Mouse (Mus musculus): ENCODE measurements around the gene Gtpbp4. TPM values are rescaled to one million over a fixed set of nuclear protein-coding genes. Genes with fewer than 3 reads are reported as not detected.
"Not testable (repeated sequence)": the region's sequence is repeated elsewhere in the genome, so short reads cannot be mapped to it uniquely, and the experiment has no call there.

The Gtpbp4 gene
- polyA plus RNA-seq, 2 experiments from 2014 or later = 77.4 to 90.5 TPM

- no peak for ATAC-seq
Observed at GRCm38 (mm10) chr13:8967742-8968141, 28.1 kb downstream of the Gtpbp4 start.

- no peak for ATAC-seq
Observed at GRCm38 (mm10) chr13:8965224-8965623, 30.7 kb downstream of the Gtpbp4 start.

- not testable (repeated sequence) for ATAC-seq
Observed at GRCm38 (mm10) chr13:8962266-8962665, 33.6 kb downstream of the Gtpbp4 start.

DNA sequence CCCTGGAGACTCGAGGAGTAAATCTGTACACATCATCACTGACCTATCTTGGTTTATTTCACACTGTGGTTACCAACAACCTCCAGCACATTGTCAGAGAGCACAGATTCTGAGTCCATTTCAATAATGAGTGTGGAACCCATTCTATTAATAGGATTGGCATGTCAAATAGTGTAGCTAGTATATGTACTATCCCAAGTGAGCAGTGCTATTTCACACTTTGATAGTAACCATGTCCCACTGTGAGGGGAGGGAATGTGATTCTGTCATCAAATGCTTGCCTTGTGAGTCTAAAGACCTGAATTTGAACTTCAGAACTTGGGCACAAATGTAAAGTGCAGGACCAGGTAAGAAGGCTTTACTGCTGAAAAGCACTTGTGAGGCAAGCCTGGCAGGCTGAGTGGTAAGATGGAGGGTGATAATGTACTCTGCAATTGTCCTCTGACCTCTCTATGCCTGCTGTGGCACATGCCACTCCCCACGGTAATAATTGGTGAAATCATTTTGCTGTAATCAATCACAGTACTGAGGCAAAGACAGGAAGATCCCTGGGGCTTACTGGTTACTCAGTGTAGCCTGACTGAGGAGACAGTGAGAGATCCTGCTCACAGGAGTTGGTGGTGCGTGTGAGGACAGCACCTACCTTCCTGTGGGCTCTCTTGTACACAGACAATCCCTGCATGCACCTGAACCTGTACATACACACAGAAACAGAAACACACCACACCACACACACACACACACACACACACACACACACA, 34.6 kb downstream of the Gtpbp4 start:
- ATAC-seq = not testable (repeated sequence)

- ATAC-seq = not testable (repeated sequence)
Observed at GRCm38 (mm10) chr13:8959554-8959953, 36.3 kb downstream of the Gtpbp4 start.

DNA sequence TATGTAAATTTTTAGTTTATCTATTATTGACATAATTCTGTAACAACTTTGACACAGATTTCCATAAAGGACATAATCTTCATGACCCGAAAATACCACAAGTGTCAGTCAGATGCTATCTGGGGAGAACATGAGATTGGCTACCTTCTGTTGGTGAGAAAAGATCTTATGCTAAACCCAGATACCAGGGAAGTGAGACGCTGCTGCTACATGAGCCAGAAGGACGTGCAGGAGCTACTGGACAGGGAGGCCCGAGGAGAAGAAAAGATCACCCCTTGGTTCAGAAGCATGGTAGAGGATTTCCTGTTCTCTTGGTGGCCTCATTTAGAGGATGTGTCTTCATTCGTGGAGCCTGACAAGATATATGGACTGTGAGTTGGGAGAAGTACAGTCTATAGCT, 36.8 kb downstream of the Gtpbp4 start:
- not testable (repeated sequence) for ATAC-seq

DNA sequence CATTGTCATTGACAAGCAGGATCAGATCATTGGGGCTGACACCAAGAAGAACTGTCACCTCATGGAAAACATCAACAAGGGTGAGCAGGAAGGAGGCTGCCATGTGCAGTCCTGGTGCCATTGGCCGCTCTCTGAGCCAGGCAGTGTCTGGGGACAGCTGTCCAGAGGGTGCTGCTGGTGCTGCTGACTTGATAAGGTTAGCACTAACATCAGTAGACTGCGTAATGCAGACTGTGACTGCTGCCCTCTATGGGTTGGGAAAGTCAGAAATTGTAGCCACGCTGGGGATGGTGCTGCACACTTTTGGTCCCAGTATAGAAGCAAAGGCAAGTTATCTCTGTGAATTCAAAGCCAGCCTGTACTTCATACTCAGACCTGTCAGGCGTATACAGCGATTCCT, 39.0 kb downstream of the Gtpbp4 start:
- not testable (repeated sequence) for ATAC-seq

DNA sequence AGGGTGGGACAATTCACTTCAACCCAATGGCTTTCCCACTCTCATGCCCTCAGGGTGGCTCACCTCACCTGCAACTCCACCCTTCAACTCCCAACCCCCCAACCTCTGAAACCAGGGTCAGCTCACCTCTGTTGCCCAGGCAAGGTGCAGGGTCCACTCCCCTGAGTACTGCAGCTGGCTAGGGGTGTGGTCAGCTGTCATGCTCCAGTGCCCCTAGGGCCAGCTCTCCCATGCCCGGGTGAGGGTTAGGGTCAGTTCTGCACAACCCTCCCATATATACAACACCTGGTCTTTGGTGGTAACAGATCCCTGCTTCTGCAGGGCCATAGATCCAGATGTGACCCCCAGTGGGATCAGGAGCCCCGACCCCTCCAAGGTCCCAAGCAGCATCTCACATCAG, 40.8 kb downstream of the Gtpbp4 start:
- not testable (repeated sequence) for ATAC-seq

GRCm38 (mm10) chr13:8952563-8952962, 43.3 kb downstream of the Gtpbp4 start, which contains the start of gene Idi2:
Idi2 (plus strand) TSS chr13:8952863.
- not testable (repeated sequence) for ATAC-seq

DNA sequence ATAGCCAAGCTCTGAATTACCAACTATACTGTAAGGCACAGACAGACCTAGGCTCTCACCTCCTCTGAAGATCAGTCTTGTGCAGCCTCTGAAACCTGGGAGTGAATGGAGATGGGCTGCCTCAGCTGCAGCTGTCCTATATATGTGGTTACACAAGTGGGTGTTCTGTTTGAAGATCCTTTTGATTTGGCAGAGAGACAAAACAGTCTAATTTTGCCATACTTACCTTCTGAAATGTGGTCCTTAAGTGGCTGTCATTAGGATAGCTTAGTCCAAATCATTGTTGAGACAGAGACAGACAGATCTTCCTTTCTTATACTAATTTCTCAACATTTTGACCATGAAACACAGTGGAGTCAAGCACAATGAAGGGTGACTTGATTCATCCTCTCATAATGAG, 47.8 kb downstream of the Gtpbp4 start, which contains the start of gene Gm9745:
Gene Gm9745, minus strand, starts transcription at position 101 of the 400 bp plus-strand sequence.
- ATAC-seq = not testable (repeated sequence)

DNA sequence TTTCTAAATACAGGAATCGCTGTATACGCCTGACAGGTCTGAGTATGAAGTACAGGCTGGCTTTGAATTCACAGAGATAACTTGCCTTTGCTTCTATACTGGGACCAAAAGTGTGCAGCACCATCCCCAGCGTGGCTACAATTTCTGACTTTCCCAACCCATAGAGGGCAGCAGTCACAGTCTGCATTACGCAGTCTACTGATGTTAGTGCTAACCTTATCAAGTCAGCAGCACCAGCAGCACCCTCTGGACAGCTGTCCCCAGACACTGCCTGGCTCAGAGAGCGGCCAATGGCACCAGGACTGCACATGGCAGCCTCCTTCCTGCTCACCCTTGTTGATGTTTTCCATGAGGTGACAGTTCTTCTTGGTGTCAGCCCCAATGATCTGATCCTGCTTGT, 52.1 kb downstream of the Gtpbp4 start:
- ATAC-seq = not testable (repeated sequence)

DNA sequence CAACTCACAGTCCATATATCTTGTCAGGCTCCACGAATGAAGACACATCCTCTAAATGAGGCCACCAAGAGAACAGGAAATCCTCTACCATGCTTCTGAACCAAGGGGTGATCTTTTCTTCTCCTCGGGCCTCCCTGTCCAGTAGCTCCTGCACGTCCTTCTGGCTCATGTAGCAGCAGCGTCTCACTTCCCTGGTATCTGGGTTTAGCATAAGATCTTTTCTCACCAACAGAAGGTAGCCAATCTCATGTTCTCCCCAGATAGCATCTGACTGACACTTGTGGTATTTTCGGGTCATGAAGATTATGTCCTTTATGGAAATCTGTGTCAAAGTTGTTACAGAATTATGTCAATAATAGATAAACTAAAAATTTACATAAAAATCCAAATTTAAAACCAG, 54.2 kb downstream of the Gtpbp4 start:
- not testable (repeated sequence) for ATAC-seq

GRCm38 (mm10) chr13:8941110-8941509, 54.8 kb downstream of the Gtpbp4 start:
- not testable (repeated sequence) for ATAC-seq

GRCm38 (mm10) chr13:8937611-8938140, 58.2 kb downstream of the Gtpbp4 start:
- ATAC-seq = not testable (repeated sequence)

- no peak for ATAC-seq
Observed at GRCm38 (mm10) chr13:8933499-8933898, 62.4 kb downstream of the Gtpbp4 start.

Other genes starting within 250 kb of the Gtpbp4 start
- 10 to 100 TPM; 40.3 to 48.3 TPM for gene Wdr37, start 124.2 kb downstream of the Gtpbp4 start, polyA plus RNA-seq (2017; shearing (Covaris generic))
- 10 to 100 TPM; 35.2 to 40.3 TPM for gene Idi1, start 110.6 kb downstream of the Gtpbp4 start, polyA plus RNA-seq (2017; shearing (Covaris generic))
- not detected for gene Gm9745, start 47.9 kb downstream of the Gtpbp4 start, polyA plus RNA-seq (2017; shearing (Covaris generic))
- not detected for gene Idi2, start 43.2 kb downstream of the Gtpbp4 start, polyA plus RNA-seq (2017; shearing (Covaris generic))
- 10 to 100 TPM; 23.7 to 32.8 TPM for gene Larp4b, start 97.8 kb upstream of the Gtpbp4 start, polyA plus RNA-seq (2017; shearing (Covaris generic))